In genomic region chr1:59150542-59150941, GRCm38 (mm10) we compare ENCODE assay signal across 32 mouse cellular contexts. TPM values are rescaled to one million over a fixed set of nuclear protein-coding genes. Genes with fewer than 3 reads are reported as not detected.
DNase-seq lines count a peak whose midpoint lies in the region; ATAC-seq and TF ChIP-seq lines count a peak whose summit lies in the region.
"Had no signal": no experiment of that assay in that cellular context is flagged by ENCODE, and none has a peak within 500 bp of the region (broad histone marks: within the 10 kb centered on the region; RNA-seq: fewer than 3 reads in every experiment).

No protein-coding gene starts in this region.

- H3K27me3 ChIP-seq in lung, embryonic 14.5 days (ENCODE audit: insufficient read depth, low read length): no peaks in the 10 kb centered on the region
- no peaks in the 10 kb centered on the region for H3K27me3 ChIP-seq in CH12.LX (replicated peaks)
- H3K27me3 ChIP-seq: heart, embryonic 12.5 days; hindbrain, embryonic 12.5 days; limb, embryonic 13.5 days; liver, embryonic 12.5 days; midbrain, embryonic 12.5 days; neural tube, embryonic 12.5 days had no signal

- peak; percentile 26 for TF ChIP-seq RAD21 in CH12.LX (IDR thresholded peaks at IDR 0.05; ENCODE audit: low read depth, low read length)

- TF ChIP-seq CTCF in lung, embryonic 14.5 days (IDR thresholded peaks at IDR 0.05; ENCODE audit: low read depth): peak; percentile 10; the same call in 1 of the 2 replicates
- peak in 1 of 2 experiments; percentile 58; a peak in 2 of 4 replicates for TF ChIP-seq CTCF in CH12.LX (conservative IDR thresholded peaks at IDR 0.05 in 1 of 2, IDR thresholded peaks at IDR 0.05 in 1 of 2; ENCODE audit: low read depth in 2 of 2, low read length in 2 of 2)
- no peak; the same call in 1 of the 2 replicates for TF ChIP-seq CTCF in left cerebral cortex, adult 2 months (IDR thresholded peaks at IDR 0.05)

- no peaks in the 10 kb centered on the region for H3K9me3 ChIP-seq in lung, embryonic 14.5 days (ENCODE audit: low read depth, low read length)
- H3K9me3 ChIP-seq in CH12.LX (replicated peaks; ENCODE audit: low read length): no peaks in the 10 kb centered on the region
- H3K9me3 ChIP-seq: forebrain, embryonic 10.5 days; heart, embryonic 12.5 days; hindbrain, embryonic 12.5 days; limb, embryonic 13.5 days; liver, embryonic 12.5 days; midbrain, embryonic 12.5 days; neural tube, embryonic 12.5 days had no signal

- H3K27ac ChIP-seq in lung, embryonic 14.5 days (ENCODE audit: low read depth): no peak overlapping the region
- H3K27ac ChIP-seq in CH12.LX (ENCODE audit: insufficient read depth, low read depth): no peak overlapping the region
- no peak overlapping the region for H3K27ac ChIP-seq in left cerebral cortex, adult 2 months
- H3K27ac ChIP-seq: forebrain, embryonic 10.5 days; gastrocnemius, adult 2 months; hindbrain, embryonic 12.5 days; limb, embryonic 13.5 days; liver, embryonic 12.5 days; midbrain, embryonic 12.5 days; neural tube, embryonic 12.5 days had no signal

- no peaks in the 10 kb centered on the region for H3K36me3 ChIP-seq in lung, embryonic 14.5 days (ENCODE audit: insufficient read depth)
- no peaks in the 10 kb centered on the region for H3K36me3 ChIP-seq in CH12.LX (replicated peaks in 1 of 2; ENCODE audit: control insufficient read depth in 1 of 2, insufficient read depth in 1 of 2, low read length in 1 of 2)
- H3K36me3 ChIP-seq: forebrain, embryonic 10.5 days; heart, embryonic 12.5 days; hindbrain, embryonic 12.5 days; limb, embryonic 13.5 days; liver, embryonic 12.5 days; midbrain, embryonic 12.5 days; neural tube, embryonic 12.5 days had no signal

- ATAC-seq in lung, embryonic 14.5 days (ENCODE audit: insufficient read depth): no peak
- peak; percentile 39 to 71; a peak in 3 of 4 replicates for ATAC-seq in hematopoietic stem cell, adult 5-6 weeks (replicated peaks in 1 of 2; ENCODE audit: insufficient read depth in 1 of 2, low FRiP score in 2 of 2, low TSS enrichment in 1 of 2, low read depth in 1 of 2, poor library complexity in 2 of 2, severe bottlenecking in 2 of 2)
- ATAC-seq: intestine, postnatal 0 days; liver, embryonic 12.5 days had no signal

- H3K79me2 ChIP-seq in CH12.LX (replicated peaks; ENCODE audit: control insufficient read depth, extremely low read depth, insufficient read depth, poor library complexity, severe bottlenecking): no peaks in the 10 kb centered on the region

- dilution Hi-C loops in CH12.LX (cut with MboI; ENCODE audit: extremely low pct_ligation_motif_present, extremely low pct_unique_long_range_greater_than_20kb, low sequenced_read_pairs): no loop called here

- no peak for TF ChIP-seq EP300 in CH12.LX (IDR thresholded peaks at IDR 0.05; ENCODE audit: low read length)

- H3K4me3 ChIP-seq in lung, embryonic 14.5 days (ENCODE audit: low read depth, low read length): no peak overlapping the region
- no peak overlapping the region for H3K4me3 ChIP-seq in CH12.LX (replicated peaks in 1 of 3; ENCODE audit: low read depth in 2 of 3, low read length in 2 of 3, poor library complexity in 1 of 3)
- H3K4me3 ChIP-seq in left cerebral cortex, adult 2 months: no peak overlapping the region
- H3K4me3 ChIP-seq: forebrain, embryonic 10.5 days; gastrocnemius, adult 2 months; heart, embryonic 12.5 days; hindbrain, embryonic 12.5 days; limb, embryonic 13.5 days; liver, embryonic 12.5 days; midbrain, embryonic 12.5 days; neural tube, embryonic 12.5 days had no signal

- DNase-seq in lung, embryonic 14.5 days: no peak
- no peak for DNase-seq in lung, postnatal 25 days (ENCODE audit: low spot score)
- DNase-seq in CH12.LX (ENCODE audit: extremely low read depth): peak; percentile 15
- peak; percentile 44 for DNase-seq in thymus, postnatal 25 days
- DNase-seq in frontal cortex, postnatal 14 days (ENCODE audit: low spot score in 2 of 2): no peak
- DNase-seq in left cerebral cortex, adult 2 months (ENCODE audit: extremely low spot score in 1 of 2, low spot score in 2 of 2): no peak
- DNase-seq: cerebellum, adult 11 months; cerebellum, postnatal 10 days; gastrocnemius, adult 2 months; heart, postnatal 14 days; kidney, postnatal 14 days; lung, adult 18-20 months; lung, postnatal 14 days; retina, postnatal 1 day; right cerebral cortex, postnatal 25 days; spleen, adult 18-20 months had no signal

- TF ChIP-seq POLR2A in CH12.LX (IDR thresholded peaks at IDR 0.05; ENCODE audit: low read depth, low read length): no peak

- WGBS in lung, embryonic 14.5 days: 67% methylated on average over 5 of the region's 5 CpGs

- no peak overlapping the region for H3K9ac ChIP-seq in lung, embryonic 14.5 days
- H3K9ac ChIP-seq in CH12.LX (ENCODE audit: insufficient read depth, low read depth): no peak overlapping the region
- H3K9ac ChIP-seq: heart, embryonic 12.5 days; hindbrain, embryonic 12.5 days; limb, embryonic 13.5 days; liver, embryonic 12.5 days; midbrain, embryonic 12.5 days; neural tube, embryonic 12.5 days had no signal

- H3K4me2 ChIP-seq in lung, embryonic 14.5 days: no peak overlapping the region
- H3K4me2 ChIP-seq in CH12.LX (ENCODE audit: insufficient read depth, low read depth, poor library complexity, severe bottlenecking): no peak overlapping the region
- H3K4me2 ChIP-seq: heart, embryonic 12.5 days; hindbrain, embryonic 12.5 days; limb, embryonic 13.5 days; liver, embryonic 12.5 days; midbrain, embryonic 12.5 days; neural tube, embryonic 12.5 days had no signal

- in situ Hi-C loops in CH12.LX (cut with MboI; ENCODE audit: low pct_ligation_motif_present, low pct_unique_long_range_greater_than_20kb, low sequenced_read_pairs): no loop called here

- H3K4me1 ChIP-seq in lung, embryonic 14.5 days (ENCODE audit: insufficient read depth): no peaks in the 10 kb centered on the region
- H3K4me1 ChIP-seq in CH12.LX (ENCODE audit: control insufficient read depth in 1 of 2, insufficient read depth in 2 of 2): peaks cover 0 to 13% of the 10 kb centered on the region in 2 experiments; a peak in 2 of 4 replicates
- H3K4me1 ChIP-seq: forebrain, embryonic 10.5 days; heart, embryonic 12.5 days; hindbrain, embryonic 12.5 days; limb, embryonic 13.5 days; liver, embryonic 12.5 days; midbrain, embryonic 12.5 days; neural tube, embryonic 12.5 days had no signal

- intact Hi-C loops in left cerebral cortex, adult 2 months (cut with DNase I): no loop called here

TF ChIP-seq in CH12.LX, 34 proteins besides CTCF, POLR2A, EP300 and RAD21:
- TF ChIP-seq KAT2A (IDR thresholded peaks at IDR 0.05; ENCODE audit: insufficient replicate concordance, low read length) (no peak), SMC3 (IDR thresholded peaks at IDR 0.05; ENCODE audit: low read depth, low read length) (peak; percentile 54)

RNA-seq across cellular contexts. Expression of gene Mpp4, which starts 12.6 kb away (rescaled TPM):
- 0.09 and 0.11 TPM in 2 replicates for polyA plus RNA-seq in lung, embryonic 14.5 days (2014; fragmentation: Nextera tagmentation; extraction: Ambion mirVana)
- 1.1 and 1.7 TPM in 2 replicates for total RNA-seq in CH12.LX (2012; rRNA removed)
- total RNA-seq in CH12.LX (2014; rRNA removed): 0.79 and 1.1 TPM in 2 replicates
- polyA plus RNA-seq in CH12.LX (2012; ENCODE audit: insufficient read length, low read depth): 1.6 and 2.8 TPM in 2 replicates
- total RNA-seq in hematopoietic stem cell, adult 5-6 weeks (2017): 2.0 and 2.5 TPM in 2 replicates
- 1 to 10 TPM; 1.6 to 1.7 TPM for total RNA-seq in left cerebral cortex, adult 2 months (2021)

RNA-seq across cellular contexts. Expression of gene Tmem237, which starts 30.3 kb away (rescaled TPM):
- polyA plus RNA-seq in lung, embryonic 14.5 days (2014; fragmentation: Nextera tagmentation; extraction: Ambion mirVana): 43.3 and 45.7 TPM in 2 replicates
- total RNA-seq in CH12.LX (2012; rRNA removed) (4.0 and 4.4 TPM in 2 replicates), CH12.LX (2014; rRNA removed) (8.5 and 10.3 TPM in 2 replicates)
- 6.0 and 8.2 TPM in 2 replicates for polyA plus RNA-seq in CH12.LX (2012; ENCODE audit: insufficient read length, low read depth)
- 15.6 and 24.7 TPM in 2 replicates for total RNA-seq in hematopoietic stem cell, adult 5-6 weeks (2017)
- 10 to 100 TPM; 30.8 to 31.9 TPM for total RNA-seq in left cerebral cortex, adult 2 months (2021)

RNA-seq across cellular contexts. Expression of gene C2cd6, which starts 55.8 kb away (rescaled TPM):
- polyA plus RNA-seq in lung, embryonic 14.5 days (2014; fragmentation: Nextera tagmentation; extraction: Ambion mirVana): not detected in 2 replicates
- total RNA-seq in CH12.LX (2012; rRNA removed) (not detected in 2 replicates), CH12.LX (2014; rRNA removed) (not detected in 2 replicates)
- polyA plus RNA-seq in CH12.LX (2012; ENCODE audit: insufficient read length, low read depth): not detected in 2 replicates
- total RNA-seq in hematopoietic stem cell, adult 5-6 weeks (2017): not detected in 2 replicates
- not detected for total RNA-seq in left cerebral cortex, adult 2 months (2021)
- total RNA-seq: adrenal gland, adult 18-20 months; adrenal gland, postnatal 4 days; gastrocnemius, adult 2 months; heart, postnatal 14 days; layer of hippocampus, adult 18-20 months; layer of hippocampus, postnatal 14 days; left cerebral cortex, postnatal 25 days; megakaryocyte, adult 5-6 weeks had no signal
- polyA plus RNA-seq: embryonic facial prominence, embryonic 11.5 days; heart, embryonic 12.5 days; hindbrain, embryonic 12.5 days; intestine, postnatal 0 days; limb, embryonic 13.5 days; liver, embryonic 12.5 days; midbrain, embryonic 12.5 days had no signal

Comparison
In these comparisons a context has a peak if more than half of its experiments do, and no peak if none do; other contexts are left out.
1. DNase-seq: peak in CH12.LX (single experiment) and thymus, postnatal 25 days (single experiment); none in lung, embryonic 14.5 days (single experiment), lung, postnatal 25 days (single experiment), frontal cortex, postnatal 14 days (0 of 2) and left cerebral cortex, adult 2 months (0 of 2).